Mouse (Mus musculus) activated CD4-positive, CD25-positive, alpha-beta regulatory T cell, adult 4 months (primary cell): ENCODE data around the gene Alox12. TPM values are rescaled to one million over a fixed set of nuclear protein-coding genes. Genes with fewer than 3 reads are reported as not detected.
A peak's percentile ranks its signal among the peaks of the same experiment; 100 is the strongest.

Source experiments
- ATAC-seq: one replicate; pipeline ENCODE4 v1.8.0; 2017
- polyA plus RNA-seq, 2 experiments: library from polyadenylated mRNA; unstranded; fragments of 100-300 nt; shearing (Covaris generic); gene quantifications; one replicate each; pipeline ENCODE4 v1.2.1; 2017

The Alox12 gene
- polyA plus RNA-seq, 2 experiments from 2014 or later = not detected

DNA sequence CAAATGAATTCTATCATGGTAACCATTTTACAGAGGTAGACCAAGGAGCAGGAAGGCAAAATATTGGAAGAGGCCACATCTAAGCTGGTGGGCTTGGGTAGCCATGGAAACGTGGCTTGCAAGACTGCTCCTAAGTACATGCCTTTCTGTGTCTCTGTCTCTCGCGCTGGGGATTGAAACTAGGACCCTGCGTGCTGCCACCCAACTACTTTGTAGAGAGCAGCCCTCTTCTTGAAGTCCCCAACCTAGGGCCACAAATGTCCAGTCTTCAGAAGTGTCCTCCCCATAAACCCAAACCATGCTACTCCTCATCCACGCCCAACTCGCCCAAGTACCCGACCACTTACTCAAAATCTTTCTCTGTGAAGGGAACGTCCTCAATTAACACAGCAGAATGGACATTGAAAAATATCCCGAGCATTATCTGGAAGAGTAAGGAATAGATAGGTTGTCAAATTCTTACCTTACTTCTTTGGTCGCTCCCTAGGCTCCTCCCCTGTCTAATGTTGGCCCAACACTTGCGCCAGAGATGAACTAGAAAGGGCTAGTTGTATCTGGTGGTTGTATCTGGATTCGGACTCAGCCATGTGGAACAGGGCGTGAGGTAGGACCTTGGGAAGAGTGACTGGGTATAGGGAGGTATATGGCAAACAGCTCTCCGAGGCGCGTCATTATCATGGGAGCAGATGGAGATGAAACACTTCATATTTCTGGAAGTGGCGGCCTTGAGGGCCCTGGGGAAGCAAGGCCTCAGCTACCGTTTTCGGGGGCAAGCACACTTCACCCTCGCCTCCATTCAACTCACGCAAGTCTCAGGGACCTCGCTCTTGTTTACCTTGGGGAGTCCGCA, 16.3 kb downstream of the Alox12 start:
- ATAC-seq = no peak

DNA sequence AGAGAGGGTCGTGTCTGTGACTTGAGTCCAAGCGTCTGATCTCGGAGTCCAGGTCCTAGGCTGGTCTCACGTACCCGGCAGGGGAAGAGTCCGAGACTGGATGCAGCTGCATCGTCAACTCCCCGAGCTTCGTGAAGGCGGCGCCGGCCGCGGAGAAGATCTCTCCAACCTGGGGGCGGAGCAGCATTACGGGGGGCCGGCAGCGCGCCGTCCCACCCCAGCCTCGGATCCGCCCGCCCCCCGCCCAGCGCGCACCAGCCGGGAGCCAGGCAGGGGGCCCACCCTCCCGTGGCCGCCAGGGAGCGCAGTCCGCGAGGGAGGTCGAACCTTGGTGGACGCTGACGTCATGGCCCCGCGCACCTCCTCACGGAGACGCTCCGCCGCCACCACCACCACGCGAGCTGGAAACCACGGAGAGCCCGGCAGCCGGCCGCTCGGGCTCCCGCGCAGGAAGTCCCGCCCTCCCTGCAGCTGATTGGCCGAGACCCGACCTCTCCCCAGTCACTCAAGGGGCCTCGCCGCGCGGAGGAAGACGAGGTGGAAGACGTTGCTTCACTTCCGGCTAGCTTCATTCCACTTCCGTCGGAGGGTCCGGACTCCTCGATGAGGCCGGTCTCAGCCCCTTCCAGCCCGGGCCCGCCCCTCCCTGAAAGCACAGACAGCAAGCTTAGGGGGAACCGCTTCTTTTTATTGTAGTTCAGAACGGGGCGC, 17.5 kb downstream of the Alox12 start, which contains the start of gene 0610010K14Rik:
Gene 0610010K14Rik (minus strand): TSS at position 458 of the 711 bp plus-strand sequence.
- peak; percentile 86 for ATAC-seq

DNA sequence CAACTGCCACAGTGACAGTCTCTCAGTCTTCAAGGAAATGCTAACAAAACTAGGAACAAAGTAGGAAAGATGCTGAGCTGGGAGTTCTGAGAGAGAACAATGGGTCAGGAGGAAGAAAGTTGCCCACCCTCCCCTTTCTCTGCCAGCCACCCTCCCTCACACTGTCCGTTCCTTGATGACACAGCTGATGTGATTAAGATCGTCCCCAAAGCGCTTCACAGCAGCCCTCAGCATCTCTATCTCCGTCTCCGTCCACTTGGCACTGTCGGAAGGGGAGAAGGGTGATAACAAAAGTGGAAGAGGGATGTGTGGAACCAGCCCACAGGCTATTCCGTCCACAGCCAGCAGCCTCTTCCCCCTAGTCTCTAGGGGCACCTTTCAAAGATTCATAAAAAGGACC, 18.4 kb downstream of the Alox12 start:
- no peak for ATAC-seq

DNA sequence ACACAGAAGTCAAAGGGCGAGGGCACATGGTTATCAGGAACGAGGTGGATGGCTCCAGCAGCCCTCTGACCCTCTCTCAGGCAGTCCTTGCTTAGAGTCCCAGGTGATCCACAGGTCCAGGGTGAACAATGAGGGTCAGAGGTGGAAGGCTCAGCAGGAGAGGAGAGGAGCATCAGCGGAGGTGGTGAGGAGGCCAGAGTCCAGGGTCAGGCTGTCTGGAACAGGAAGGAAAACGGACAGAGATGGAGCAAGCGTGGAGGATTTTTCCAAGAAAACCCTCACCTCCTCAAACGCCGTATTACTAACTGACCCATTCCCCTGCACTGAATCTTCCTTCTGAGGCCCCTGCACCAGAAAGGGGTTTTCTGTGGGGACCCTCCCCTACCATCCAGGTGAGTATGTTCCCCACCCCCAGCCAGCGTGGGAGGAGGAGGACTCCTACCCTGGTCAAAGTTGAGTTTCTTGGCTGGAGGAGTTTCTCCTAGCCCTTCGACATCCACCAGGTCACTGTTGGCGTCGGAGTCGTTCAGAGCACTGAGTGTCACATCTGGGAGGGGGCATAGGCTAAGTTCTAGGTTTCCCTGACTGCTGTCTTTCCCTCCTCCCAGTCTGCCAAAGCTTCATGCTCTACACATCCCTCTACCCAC, 19.8 kb downstream of the Alox12 start:
- no peak for ATAC-seq

DNA sequence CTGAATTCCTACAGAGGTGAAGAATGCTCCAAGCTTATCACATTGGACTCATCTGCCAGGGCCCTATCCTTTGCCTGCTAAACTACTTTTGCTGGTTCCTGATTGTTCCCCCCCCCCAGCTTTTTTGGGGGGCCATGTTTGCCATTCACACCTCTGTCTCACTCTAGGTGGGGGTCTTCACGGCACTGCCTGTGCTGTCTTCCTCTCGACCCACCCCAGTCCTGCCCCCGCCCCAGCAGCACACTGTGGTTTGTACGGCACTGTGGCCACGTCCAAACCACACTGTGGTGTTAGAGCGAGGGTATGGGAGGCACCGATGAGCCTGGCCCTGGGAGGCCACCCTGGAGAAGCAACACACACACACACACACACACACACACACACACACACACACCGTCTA, 20.7 kb downstream of the Alox12 start:
- ATAC-seq = no peak

DNA sequence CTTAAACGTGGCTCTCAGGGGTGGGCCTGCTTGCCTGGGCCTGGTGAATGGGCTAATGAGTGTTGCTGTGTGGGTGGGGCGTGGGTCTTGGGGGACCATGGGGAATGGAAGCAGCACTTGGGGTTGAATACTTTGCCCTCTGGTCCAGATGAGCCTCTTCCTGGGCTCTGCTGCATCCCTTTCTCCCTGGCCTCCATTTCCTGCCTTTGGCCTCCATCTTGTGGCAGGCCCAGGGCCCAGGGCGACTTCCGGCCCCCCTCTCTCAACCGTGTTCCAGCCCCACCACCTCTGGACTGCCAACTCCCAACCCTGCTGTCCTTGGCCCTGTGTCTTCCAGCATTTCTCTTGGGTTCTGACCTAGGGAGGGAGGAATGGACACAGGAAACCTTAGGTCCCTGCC, 21.1 kb downstream of the Alox12 start:
- ATAC-seq = no peak

DNA sequence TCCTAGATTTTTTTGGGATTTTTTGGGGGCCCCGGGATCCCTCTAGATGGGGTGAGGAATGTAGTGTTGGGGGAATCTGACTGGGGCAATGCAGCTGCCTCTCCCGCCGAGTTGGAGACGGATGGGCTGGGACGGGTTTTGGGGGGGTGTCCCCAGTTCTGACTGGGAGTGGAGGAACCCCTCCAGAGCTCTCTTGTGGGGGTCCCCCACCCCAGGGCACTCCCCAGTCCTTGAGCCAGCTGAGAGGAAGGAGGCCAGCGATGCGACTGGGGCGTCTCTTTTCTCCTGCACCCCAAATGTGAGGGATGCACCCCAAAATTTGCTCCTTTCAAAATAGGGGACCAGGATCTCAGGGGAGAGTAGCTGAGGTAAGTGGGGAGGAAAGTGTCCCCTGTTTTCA, 22.1 kb downstream of the Alox12 start:
- ATAC-seq = no peak

DNA sequence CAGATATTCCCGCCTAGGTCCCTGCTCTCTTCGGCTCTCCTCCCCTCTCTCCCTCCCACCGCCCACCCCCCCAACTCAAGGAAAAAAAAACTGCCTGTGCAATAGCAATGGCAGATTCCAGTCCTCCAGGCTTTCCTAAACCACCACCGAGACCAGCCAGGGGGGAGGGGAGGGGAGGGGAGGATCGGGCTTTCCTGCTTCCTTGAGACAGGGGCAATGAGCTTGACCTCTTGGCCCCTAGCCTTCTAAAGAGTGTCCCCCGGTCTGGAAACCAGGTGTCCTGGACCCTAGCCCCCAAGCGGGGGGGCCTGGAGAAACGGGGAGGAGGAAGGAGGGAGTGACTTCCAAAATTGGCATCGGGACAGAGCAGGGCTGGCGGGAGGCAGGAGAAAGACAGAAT, 22.6 kb downstream of the Alox12 start:
- no peak for ATAC-seq

DNA sequence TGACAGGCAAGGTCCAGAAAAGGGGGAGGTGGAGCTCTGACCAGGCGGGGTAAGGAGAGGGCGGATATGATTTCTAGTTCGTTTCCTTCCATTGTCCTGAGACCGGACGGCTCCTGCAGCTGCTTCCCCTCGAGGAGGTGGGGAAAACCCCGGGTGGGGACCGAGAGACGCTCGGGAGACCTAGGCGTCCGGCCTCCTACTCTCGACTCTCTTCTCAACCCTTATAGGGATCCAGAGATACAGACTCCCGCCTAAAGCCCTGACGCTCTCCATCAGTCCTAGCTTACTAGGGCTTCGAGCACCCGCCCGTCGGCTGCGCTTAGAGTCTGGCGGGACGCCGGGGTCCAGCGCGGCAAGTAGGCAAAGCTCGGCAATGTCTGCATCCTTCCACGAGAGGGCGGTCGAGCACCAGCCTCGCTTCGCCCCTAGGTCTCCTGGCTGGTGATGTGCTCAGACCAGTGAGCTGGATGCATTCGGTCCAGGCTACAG, 24.9 kb downstream of the Alox12 start:
- peak; percentile 63 for ATAC-seq

DNA sequence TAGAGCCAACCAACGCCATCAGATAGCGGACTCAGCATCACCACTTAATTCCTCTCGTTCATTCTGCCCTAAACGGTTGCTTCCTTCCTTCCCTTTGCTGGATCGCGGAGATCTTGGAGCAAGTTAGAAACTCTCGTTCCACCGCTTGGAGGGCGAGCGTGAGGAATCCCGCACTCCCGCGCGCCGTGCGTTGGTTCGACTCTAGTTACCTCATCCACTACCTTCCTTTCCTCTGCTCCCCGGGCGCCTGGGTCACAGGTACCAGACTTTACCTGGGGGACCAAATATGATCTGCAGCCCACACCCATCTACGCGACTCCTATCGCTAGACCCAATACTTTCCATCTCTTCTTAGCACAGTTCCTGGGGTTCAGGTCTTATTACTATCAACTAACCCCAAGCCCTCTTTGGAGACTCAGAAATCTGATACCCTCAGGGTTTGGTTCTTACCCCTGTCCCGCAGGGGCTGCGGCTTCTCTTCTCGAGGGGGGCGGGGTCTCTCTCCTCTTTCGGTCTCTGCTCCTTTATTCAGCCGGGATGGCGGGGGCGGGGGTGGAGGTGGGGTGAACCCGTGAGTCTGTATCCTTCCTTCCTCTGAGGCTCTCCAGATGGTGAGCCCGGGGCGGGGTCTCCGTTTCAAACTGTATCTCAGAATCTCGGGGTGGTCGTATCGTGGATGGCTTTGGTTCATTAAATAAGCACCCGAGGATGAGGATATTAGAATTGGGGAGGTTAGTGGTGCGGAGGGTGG, 25.7 kb downstream of the Alox12 start, which contains the start of gene Bcl6b:
Gene Bcl6b (minus strand): TSS at position 539 of the 751 bp plus-strand sequence.
- peak; percentile 12 for ATAC-seq

DNA sequence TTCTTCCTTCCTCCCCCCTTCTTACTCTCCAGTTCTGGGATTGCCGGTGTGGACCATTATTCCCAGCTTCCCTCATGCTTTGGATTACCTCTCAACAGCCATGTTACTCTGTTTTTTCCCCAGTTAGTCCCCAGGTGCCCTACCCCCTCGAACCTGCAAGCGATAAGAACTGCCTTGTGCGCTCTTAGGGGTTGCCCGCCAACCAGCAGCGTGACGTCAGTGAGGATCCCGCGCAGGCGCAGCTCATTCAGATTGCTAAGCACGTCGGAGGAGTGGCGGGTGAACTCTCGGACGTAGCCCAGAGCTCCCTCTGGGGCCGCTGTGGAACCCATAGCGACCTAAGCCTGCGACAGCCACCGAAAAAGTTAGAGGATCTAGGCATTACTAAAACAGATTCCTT, 26.3 kb downstream of the Alox12 start:
- peak; percentile 61 for ATAC-seq

DNA sequence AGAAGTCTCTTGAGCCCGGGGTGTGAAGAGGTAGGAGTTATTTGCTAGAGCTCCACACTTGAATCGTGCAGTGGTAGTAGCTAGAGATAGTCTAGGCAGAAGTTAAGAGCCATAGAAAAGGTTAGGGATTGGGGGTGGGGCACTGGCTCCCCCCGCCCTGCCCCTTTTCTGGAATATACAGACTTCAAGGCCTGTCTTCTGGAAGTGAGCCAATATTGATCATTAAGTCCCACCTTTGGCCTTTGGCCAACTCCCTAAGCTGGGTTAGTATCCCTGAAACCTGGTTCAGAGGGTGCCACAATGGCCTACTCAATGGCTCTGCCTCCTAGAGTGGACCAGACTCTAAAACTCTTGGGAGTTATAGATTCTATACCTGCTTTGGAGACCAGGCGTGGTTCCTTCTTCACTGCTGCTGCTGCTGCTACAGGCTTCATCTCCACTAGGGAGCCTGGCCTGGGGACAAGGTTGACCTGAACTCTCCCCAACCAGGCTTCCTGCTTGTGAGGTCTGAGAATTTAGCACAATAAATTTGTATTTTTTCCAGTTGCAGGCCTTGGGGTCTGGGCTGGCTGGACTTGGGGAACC, 27.4 kb downstream of the Alox12 start:
- ATAC-seq = no peak

DNA sequence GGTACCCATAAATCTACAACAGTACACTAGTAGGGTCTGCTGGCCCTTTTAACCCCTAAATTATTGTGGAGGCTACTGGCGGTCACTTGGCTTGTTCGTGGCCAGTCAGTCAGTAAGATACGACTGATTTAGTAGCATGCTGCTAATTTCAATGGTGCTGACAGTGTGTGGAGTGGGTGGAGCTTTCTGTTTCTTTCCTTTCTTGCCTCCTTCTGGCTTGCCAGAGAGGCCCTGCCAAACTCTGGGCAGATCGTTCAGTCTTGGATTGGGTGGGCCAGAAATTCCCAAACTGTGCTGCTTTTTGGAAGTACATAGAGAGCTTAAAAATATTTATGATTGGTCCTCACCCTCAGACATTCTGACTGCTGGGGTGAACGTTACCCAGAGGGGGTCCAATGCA, 28.0 kb downstream of the Alox12 start:
- ATAC-seq = no peak

DNA sequence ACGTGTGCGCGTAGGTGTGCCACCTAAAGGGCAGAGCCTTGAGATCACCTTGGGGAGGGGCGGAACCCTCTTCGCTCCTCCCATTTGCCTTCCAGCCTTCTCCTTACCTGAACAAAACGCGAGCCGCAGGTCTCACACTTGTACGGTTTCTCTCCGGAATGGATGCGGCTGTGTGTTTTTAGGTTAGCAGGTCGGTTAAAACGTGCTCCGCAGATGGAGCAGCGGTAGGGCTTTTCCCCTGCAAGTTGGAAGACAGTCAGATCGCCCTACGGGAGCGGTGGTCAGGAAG, 28.6 kb downstream of the Alox12 start:
- ATAC-seq = no peak

DNA sequence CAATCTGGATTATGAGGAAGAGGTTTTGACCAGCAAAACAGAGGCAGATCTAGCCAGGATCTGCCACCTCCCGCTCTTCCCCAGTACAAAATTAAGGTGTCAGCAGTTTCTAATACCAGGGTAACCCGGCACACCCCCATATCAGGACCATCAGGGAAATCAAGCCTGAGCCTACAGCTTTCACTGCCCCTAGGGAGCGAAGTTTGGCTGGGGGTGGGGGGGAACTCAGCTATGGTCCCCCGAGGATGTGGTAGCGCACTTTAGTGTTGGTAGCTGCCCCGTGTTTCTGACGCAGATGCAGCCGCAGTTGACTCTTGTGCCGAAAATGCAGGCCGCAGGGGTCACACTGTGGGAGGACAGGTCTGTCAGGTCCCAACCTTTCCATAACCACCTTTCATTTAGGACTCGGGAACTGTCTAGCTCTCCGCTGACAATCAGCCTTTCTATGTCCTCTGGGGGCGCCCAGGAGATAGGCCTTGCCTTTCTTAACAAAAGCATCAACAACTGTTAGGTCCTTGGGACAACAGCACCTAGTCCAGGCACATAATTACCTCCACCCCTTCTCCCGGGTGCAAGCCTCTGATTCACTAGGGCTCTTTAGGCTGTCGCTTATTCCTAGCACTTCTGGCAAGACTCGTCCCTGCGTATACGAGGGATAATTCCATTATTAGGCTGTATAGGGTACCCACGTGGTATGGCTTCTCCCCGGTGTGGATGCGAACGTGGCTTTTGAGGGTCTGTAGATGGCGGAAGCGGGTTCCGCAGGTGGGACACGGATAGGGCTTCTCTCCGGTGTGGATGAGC, 29.2 kb downstream of the Alox12 start:
- ATAC-seq = no peak

DNA sequence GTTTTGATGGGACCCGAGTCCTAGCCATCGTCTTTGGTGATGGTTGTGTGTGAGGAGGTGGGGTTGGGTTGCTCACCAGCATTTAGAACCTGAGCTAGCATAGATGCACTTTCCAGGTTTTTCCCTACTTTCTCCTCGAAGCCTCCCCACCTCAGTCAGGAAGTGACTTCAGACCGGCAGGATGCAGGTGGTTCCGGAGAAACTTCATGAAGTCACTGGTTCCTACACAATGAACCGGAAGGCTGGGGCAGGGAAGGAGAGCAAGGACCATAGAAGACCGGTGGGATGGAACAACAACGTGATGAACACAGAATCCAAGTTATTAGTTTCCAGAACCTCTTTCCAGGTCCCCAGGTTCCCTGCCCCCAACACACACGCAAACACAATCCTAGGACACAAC, 31.4 kb downstream of the Alox12 start:
- no peak for ATAC-seq

DNA sequence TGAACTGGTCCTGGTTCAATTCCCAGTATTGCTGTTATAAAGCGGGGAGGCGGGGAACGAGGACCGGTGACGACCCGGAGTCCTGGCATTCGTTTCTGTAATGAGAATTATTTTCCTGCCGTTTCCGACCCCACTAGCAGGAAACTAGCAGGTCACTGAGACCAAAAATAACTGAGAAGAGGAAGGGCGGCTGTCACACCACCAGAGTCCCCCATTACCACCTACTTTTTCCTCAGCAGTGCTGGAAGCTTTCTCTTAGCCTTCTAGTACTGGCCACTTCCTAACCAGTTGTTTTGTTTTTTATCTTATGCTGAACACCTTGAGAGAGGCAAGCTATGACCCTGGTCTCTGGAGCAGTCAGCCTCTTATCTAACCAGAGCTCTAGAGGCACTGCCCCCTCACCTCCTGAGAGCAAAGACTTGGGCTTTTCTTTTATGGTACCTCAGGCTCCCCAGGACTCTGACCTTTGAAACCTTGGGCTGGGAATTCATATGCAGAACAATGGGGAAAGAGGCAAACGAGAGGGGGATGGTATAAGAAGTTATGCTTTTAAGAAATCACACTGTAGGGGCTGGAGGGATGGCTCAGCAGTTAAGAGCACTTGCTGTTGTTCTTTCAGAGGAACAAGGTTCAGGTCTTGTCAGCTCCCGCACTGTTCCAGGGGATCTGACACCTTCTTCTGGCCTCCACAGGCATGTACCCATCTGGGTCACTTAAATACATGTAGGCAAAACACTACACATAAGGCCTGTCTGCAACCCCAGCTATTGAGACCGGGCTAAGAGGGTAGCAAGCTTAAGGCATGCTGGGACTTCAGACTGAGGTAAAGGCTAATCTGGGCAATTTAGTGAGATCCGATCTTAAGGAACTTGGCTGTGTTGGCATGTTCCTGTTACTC, 33.3 kb downstream of the Alox12 start:
- no peak for ATAC-seq

DNA sequence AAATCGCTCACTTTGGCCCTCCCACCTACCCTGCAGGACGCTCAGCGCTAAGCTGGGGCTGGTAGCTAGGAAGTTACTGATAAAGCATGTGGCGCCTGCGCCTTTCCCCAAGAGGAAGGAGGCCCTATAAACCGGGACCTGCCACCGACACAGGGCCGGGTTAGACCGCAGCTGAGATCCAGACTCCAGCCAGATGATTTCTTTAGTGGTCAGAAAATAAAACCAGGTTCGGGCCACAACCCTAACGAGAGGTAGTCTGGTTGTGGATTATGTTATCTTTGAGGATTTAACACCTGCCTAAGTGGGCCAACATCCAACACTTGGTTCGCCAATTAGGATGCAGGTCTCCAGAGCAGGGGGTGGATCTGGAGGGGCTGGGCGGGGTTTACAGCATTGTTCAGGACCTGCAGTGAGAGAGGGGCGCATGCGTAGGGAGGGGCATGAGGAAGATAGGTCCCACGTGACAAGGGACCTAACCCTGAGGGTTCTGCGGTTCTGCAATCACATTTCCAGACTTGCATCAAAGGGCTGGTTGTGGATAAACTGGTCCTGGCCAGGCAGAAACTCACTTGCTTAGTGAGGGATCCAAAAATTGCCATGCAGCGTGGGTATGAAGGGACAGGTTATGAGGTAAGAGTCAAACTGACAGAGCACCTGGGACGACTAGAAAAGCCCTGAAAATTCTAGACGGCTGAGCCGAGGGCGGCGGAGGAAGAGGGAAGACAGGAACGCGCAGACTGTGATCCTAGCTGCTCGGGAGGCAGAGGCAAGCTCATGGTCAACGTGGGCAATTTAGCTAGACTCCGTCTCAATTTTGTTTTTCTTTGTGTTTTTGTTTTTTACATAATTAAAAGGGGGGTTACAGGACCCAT, 34.2 kb downstream of the Alox12 start, which contains the start of gene Slc16a13:
Gene Slc16a13 (minus strand): TSS at position 334 of the 872 bp plus-strand sequence.
- peak; percentile 87 for ATAC-seq

DNA sequence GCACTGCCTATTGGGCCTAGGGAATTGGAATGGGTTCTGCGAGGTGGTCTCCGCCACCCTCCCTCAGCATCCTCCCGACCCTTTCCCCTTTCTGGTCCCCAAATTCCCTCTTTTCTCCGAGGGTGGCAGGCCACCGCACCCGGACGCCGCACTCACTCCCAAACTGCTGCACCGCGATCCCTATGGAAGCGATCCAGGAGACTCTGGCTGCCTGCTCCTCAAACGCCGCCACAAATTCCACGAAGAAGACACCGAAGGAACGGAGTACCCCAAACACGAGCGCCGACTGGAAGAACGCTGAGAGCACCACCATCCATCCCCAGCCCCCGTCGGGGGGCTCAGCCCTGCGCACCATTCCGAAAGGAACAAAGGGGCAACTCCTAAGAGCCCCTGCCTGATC, 34.8 kb downstream of the Alox12 start:
- no peak for ATAC-seq
